Mouse (Mus musculus): ENCODE measurements around the gene Efna2.

Gene Efna2

GRCm38 (mm10) chr10:80135641-80136040, 43.6 kb upstream of the Efna2 start:
- Histone ChIP-seq H3K4me1 (replicated peaks; ENCODE audit: low read depth, low read length) (peaks cover 83% of the 10 kb centered on the region), H3K4me3 (replicated peaks; ENCODE audit: low read length) (peak overlapping the region; percentile 58; the same call in 1 of the 2 replicates), H3K9me3 (ENCODE audit: low read length) (no peaks in the 10 kb centered on the region), H3K36me3 (ENCODE audit: insufficient read depth, low read length) (peaks cover 55% of the 10 kb centered on the region), H3K27me3 (ENCODE audit: insufficient read depth, low read length) (no peaks in the 10 kb centered on the region; the same call in 1 of the 2 replicates)
- TF ChIP-seq NANOG (IDR thresholded peaks at IDR 0.05; ENCODE audit: borderline replicate concordance, low read length) (no peak), CTCF (conservative IDR thresholded peaks at IDR 0.05; ENCODE audit: low read length) (no peak), POU5F1 (IDR thresholded peaks at IDR 0.05; ENCODE audit: borderline replicate concordance, low read length) (no peak)

GRCm38 (mm10) chr10:80136179-80136951, 42.9 kb upstream of the Efna2 start:
- Histone ChIP-seq H3K9me3 (ENCODE audit: low read length) (no peaks in the 10 kb centered on the region), H3K27me3 (ENCODE audit: insufficient read depth, low read length) (no peaks in the 10 kb centered on the region; the same call in 1 of the 2 replicates), H3K36me3 (ENCODE audit: insufficient read depth, low read length) (peaks cover 48% of the 10 kb centered on the region), H3K4me1 (replicated peaks; ENCODE audit: low read depth, low read length) (peaks cover 81% of the 10 kb centered on the region), H3K4me3 (replicated peaks; ENCODE audit: low read length) (peak overlapping the region; percentile 90)
- TF ChIP-seq CTCF (conservative IDR thresholded peaks at IDR 0.05; ENCODE audit: low read length), result no peak
- TF ChIP-seq NANOG (IDR thresholded peaks at IDR 0.05; ENCODE audit: borderline replicate concordance, low read length), result no peak
- TF ChIP-seq POU5F1 (IDR thresholded peaks at IDR 0.05; ENCODE audit: borderline replicate concordance, low read length), result no peak

- TF ChIP-seq POU5F1 (IDR thresholded peaks at IDR 0.05; ENCODE audit: borderline replicate concordance, low read length) (no peak), NANOG (IDR thresholded peaks at IDR 0.05; ENCODE audit: borderline replicate concordance, low read length) (no peak), CTCF (conservative IDR thresholded peaks at IDR 0.05; ENCODE audit: low read length) (no peak)
- H3K4me3 ChIP-seq (replicated peaks; ENCODE audit: low read length), result peak overlapping the region; percentile 90
- H3K27me3 ChIP-seq (ENCODE audit: insufficient read depth, low read length), result no peaks in the 10 kb centered on the region; the same call in 1 of the 2 replicates
- H3K36me3 ChIP-seq (ENCODE audit: insufficient read depth, low read length), result peaks cover 41% of the 10 kb centered on the region
- peaks cover 78% of the 10 kb centered on the region for H3K4me1 ChIP-seq (replicated peaks; ENCODE audit: low read depth, low read length)
- H3K9me3 ChIP-seq (ENCODE audit: low read length), result no peaks in the 10 kb centered on the region
Observed at GRCm38 (mm10) chr10:80136952-80137625, 42.2 kb upstream of the Efna2 start.

- H3K27me3 ChIP-seq (ENCODE audit: insufficient read depth, low read length), result no peaks in the 10 kb centered on the region; the same call in 1 of the 2 replicates
- H3K9me3 ChIP-seq (ENCODE audit: low read length), result no peaks in the 10 kb centered on the region
- TF ChIP-seq POU5F1 (IDR thresholded peaks at IDR 0.05; ENCODE audit: borderline replicate concordance, low read length) (no peak), NANOG (IDR thresholded peaks at IDR 0.05; ENCODE audit: borderline replicate concordance, low read length) (no peak), CTCF (conservative IDR thresholded peaks at IDR 0.05; ENCODE audit: low read length) (no peak)
- peaks cover 75% of the 10 kb centered on the region for H3K4me1 ChIP-seq (replicated peaks; ENCODE audit: low read depth, low read length)
- H3K4me3 ChIP-seq (replicated peaks; ENCODE audit: low read length), result peak overlapping the region; percentile 90
- H3K36me3 ChIP-seq (ENCODE audit: insufficient read depth, low read length), result peaks cover 36% of the 10 kb centered on the region
Observed at GRCm38 (mm10) chr10:80137626-80138552, 41.4 kb upstream of the Efna2 start.

GRCm38 (mm10) chr10:80138553-80139438, 40.5 kb upstream of the Efna2 start, which contains the start of gene Atp5d:
Atp5d (plus strand) TSS chr10:80138632.
- Histone ChIP-seq H3K27me3 (ENCODE audit: insufficient read depth, low read length) (no peaks in the 10 kb centered on the region; the same call in 1 of the 2 replicates), H3K36me3 (ENCODE audit: insufficient read depth, low read length) (peaks cover 37% of the 10 kb centered on the region), H3K4me1 (replicated peaks; ENCODE audit: low read depth, low read length) (peaks cover 75% of the 10 kb centered on the region), H3K9me3 (ENCODE audit: low read length) (no peaks in the 10 kb centered on the region), H3K4me3 (replicated peaks; ENCODE audit: low read length) (peak within 1 kb of the TSS; percentile 90)
- TF ChIP-seq CTCF (conservative IDR thresholded peaks at IDR 0.05; ENCODE audit: low read length), result no peak
- TF ChIP-seq POU5F1 (IDR thresholded peaks at IDR 0.05; ENCODE audit: borderline replicate concordance, low read length), result no peak
- TF ChIP-seq NANOG (IDR thresholded peaks at IDR 0.05; ENCODE audit: borderline replicate concordance, low read length), result no peak

GRCm38 (mm10) chr10:80139439-80139775, 39.9 kb upstream of the Efna2 start:
- no peaks in the 10 kb centered on the region for H3K9me3 ChIP-seq (ENCODE audit: low read length)
- H3K36me3 ChIP-seq (ENCODE audit: insufficient read depth, low read length), result peaks cover 37% of the 10 kb centered on the region
- no peak for TF ChIP-seq CTCF (conservative IDR thresholded peaks at IDR 0.05; ENCODE audit: low read length)
- TF ChIP-seq NANOG (IDR thresholded peaks at IDR 0.05; ENCODE audit: borderline replicate concordance, low read length), result no peak
- TF ChIP-seq POU5F1 (IDR thresholded peaks at IDR 0.05; ENCODE audit: borderline replicate concordance, low read length), result no peak
- H3K4me1 ChIP-seq (replicated peaks; ENCODE audit: low read depth, low read length), result peaks cover 81% of the 10 kb centered on the region
- peak overlapping the region; percentile 90 for H3K4me3 ChIP-seq (replicated peaks; ENCODE audit: low read length)
- no peaks in the 10 kb centered on the region; the same call in 1 of the 2 replicates for H3K27me3 ChIP-seq (ENCODE audit: insufficient read depth, low read length)

- Histone ChIP-seq H3K27me3 (ENCODE audit: insufficient read depth, low read length) (no peaks in the 10 kb centered on the region; the same call in 1 of the 2 replicates), H3K9me3 (ENCODE audit: low read length) (no peaks in the 10 kb centered on the region), H3K4me3 (replicated peaks; ENCODE audit: low read length) (peak overlapping the region; percentile 90; the same call in 1 of the 2 replicates), H3K36me3 (ENCODE audit: insufficient read depth, low read length) (peaks cover 37% of the 10 kb centered on the region), H3K4me1 (replicated peaks; ENCODE audit: low read depth, low read length) (peaks cover 81% of the 10 kb centered on the region)
- TF ChIP-seq POU5F1 (IDR thresholded peaks at IDR 0.05; ENCODE audit: borderline replicate concordance, low read length) (no peak), CTCF (conservative IDR thresholded peaks at IDR 0.05; ENCODE audit: low read length) (no peak), NANOG (IDR thresholded peaks at IDR 0.05; ENCODE audit: borderline replicate concordance, low read length) (no peak)
Observed at GRCm38 (mm10) chr10:80139975-80140665, 39.2 kb upstream of the Efna2 start.
